ENCODE assay signal across 18 mouse cellular contexts in the genomic region with DNA sequence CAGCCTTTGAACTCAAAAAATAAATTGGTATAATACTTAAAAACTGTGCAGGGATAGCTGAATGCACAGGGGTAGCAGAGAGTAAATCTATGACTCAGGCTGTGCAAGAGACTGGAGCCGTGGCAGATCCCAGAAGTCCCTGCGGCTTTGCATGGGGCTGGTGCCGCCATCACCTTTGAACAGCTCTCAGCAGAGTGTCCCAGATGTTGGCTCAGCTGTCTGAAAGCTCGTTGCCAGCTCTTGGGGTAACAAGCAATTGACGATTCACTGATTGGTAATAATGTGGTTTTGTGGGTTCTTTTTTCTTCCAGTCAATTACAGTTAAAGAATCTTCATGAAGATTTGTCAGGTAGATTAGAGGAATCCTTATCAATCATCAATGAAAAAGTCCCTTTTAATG. TPM values are rescaled to one million over a fixed set of nuclear protein-coding genes. Genes with fewer than 3 reads are reported as not detected.
DNase-seq lines count a peak whose midpoint lies in the region; ATAC-seq and TF ChIP-seq lines count a peak whose summit lies in the region.
"Had no signal": no experiment of that assay in that cellular context is flagged by ENCODE, and none has a peak within 500 bp of the region (broad histone marks: within the 10 kb centered on the region; RNA-seq: fewer than 3 reads in every experiment).

No protein-coding gene starts in this region.

- no peaks in the 10 kb centered on the region for H3K27me3 ChIP-seq in spleen, adult 2 months (ENCODE audit: control insufficient read depth, insufficient read depth, low read length)
- H3K27me3 ChIP-seq: forebrain, embryonic 13.5 days; hindbrain, embryonic 12.5 days had no signal

- no peak overlapping the region for H3K4me3 ChIP-seq in layer of hippocampus, adult 2 months
- no peak overlapping the region for H3K4me3 ChIP-seq in spleen, adult 2 months (ENCODE audit: extremely low read depth, insufficient read depth, insufficient read length)
- H3K4me3 ChIP-seq: embryonic facial prominence, embryonic 10.5 days; forebrain, embryonic 13.5 days; gastrocnemius, adult 2 months; heart, embryonic 10.5 days; hindbrain, embryonic 12.5 days had no signal

- 72% methylated on average over 5 of the region's 5 CpGs for WGBS in spleen, adult 2 months

- peaks cover 13% of the 10 kb centered on the region; the same call in 1 of the 2 replicates for H3K4me1 ChIP-seq in spleen, adult 2 months (ENCODE audit: control insufficient read depth, insufficient read depth, insufficient read length)
- H3K4me1 ChIP-seq: forebrain, embryonic 13.5 days had no signal

- TF ChIP-seq CTCF in layer of hippocampus, adult 2 months (conservative IDR thresholded peaks at IDR 0.05), result no peak
- TF ChIP-seq CTCF in spleen, adult 2 months (IDR thresholded peaks at IDR 0.05; ENCODE audit: extremely low read depth, insufficient read depth, insufficient read length, insufficient replicate concordance), result no peak

- H3K36me3 ChIP-seq in spleen, adult 2 months (ENCODE audit: control insufficient read depth, insufficient read depth, low read length), result peaks cover 17% of the 10 kb centered on the region

- H3K27ac ChIP-seq in layer of hippocampus, adult 2 months, result peak overlapping the region; percentile 63; the same call in 1 of the 2 replicates
- H3K27ac ChIP-seq in spleen, adult 2 months (ENCODE audit: insufficient read depth, low read length), result 0 out of 2 replicates have a peak overlapping the region, but pooled peaks have one; percentile 37
- H3K27ac ChIP-seq: embryonic facial prominence, embryonic 10.5 days; forebrain, embryonic 13.5 days; heart, embryonic 10.5 days; hindbrain, embryonic 12.5 days had no signal

- ATAC-seq in activated CD4-positive, CD25-positive, alpha-beta regulatory T cell, adult 4 months, result peak; percentile 30
- ATAC-seq in inflammation-experienced regulatory T-cells, adult 6 months, result peak; percentile 54
- ATAC-seq: forebrain, embryonic 13.5 days had no signal

- no peak for TF ChIP-seq POLR2A in spleen, adult 2 months (IDR thresholded peaks at IDR 0.05; ENCODE audit: low read depth, low read length)

- no peak for DNase-seq in layer of hippocampus, adult 2 months (ENCODE audit: low spot score in 2 of 2)
- DNase-seq in layer of hippocampus, postnatal 25 days (ENCODE audit: extremely low spot score in 1 of 2, low spot score in 1 of 2), result no peak
- no peak for DNase-seq in spleen, adult 2 months (ENCODE audit: low read depth in 1 of 2, low spot score in 2 of 2)
- DNase-seq in spleen, postnatal 10 days (ENCODE audit: low spot score in 2 of 2), result no peak
- DNase-seq in layer of hippocampus, adult 11-12 months (ENCODE audit: low spot score), result no peak
- no peak for DNase-seq in left cerebral cortex, adult 9 months (ENCODE audit: low spot score in 2 of 2)
- DNase-seq: adrenal gland, postnatal 14 days; cerebellum, adult 2 months; cerebellum, postnatal 10 days; gastrocnemius, adult 2 months; gastrocnemius, postnatal 25 days; heart, postnatal 4 days had no signal

RNA-seq across cellular contexts. Expression of gene Ppp1r21, which starts 20.4 kb away (rescaled TPM):
- 10 to 100 TPM; 82.8 to 87.7 TPM for total RNA-seq in layer of hippocampus, adult 2 months (2021)
- 10 to 100 TPM; 81.8 to 84.9 TPM for total RNA-seq in layer of hippocampus, postnatal 25 days (2021)
- 27.4 and 28.5 TPM in 2 replicates for polyA plus RNA-seq in spleen, adult 2 months (2012; rRNA removed)
- polyA plus RNA-seq in activated CD4-positive, CD25-positive, alpha-beta regulatory T cell, adult 4 months (2017; shearing (Covaris generic)), result 10 to 100 TPM; 21.8 to 34.3 TPM
- 10 to 100 TPM; 16.8 to 31.9 (median 28.2) TPM for polyA plus RNA-seq in inflammation-experienced regulatory T-cells, adult 6 months (2017; shearing (Covaris generic))

RNA-seq across cellular contexts. Expression of gene Ston1, which starts 47.1 kb away (rescaled TPM):
- total RNA-seq in layer of hippocampus, adult 2 months (2021), result 10 to 100 TPM; 14.1 to 17.1 TPM
- 10 to 100 TPM; 13.3 to 13.8 TPM for total RNA-seq in layer of hippocampus, postnatal 25 days (2021)
- 7.4 and 9.3 TPM in 2 replicates for polyA plus RNA-seq in spleen, adult 2 months (2012; rRNA removed)
- 1 to 10 TPM; 1.1 to 4.4 TPM for polyA plus RNA-seq in activated CD4-positive, CD25-positive, alpha-beta regulatory T cell, adult 4 months (2017; shearing (Covaris generic))
- 1 to 10 TPM; 1.1 to 2.5 (median 2.1) TPM for polyA plus RNA-seq in inflammation-experienced regulatory T-cells, adult 6 months (2017; shearing (Covaris generic))
